Mouse (Mus musculus) megakaryocyte, adult 5-6 weeks (primary cell): ENCODE measurements around the gene Kin. TPM values are rescaled to one million over a fixed set of nuclear protein-coding genes. Genes with fewer than 3 reads are reported as not detected.

Experiments used
- ATAC-seq: 2 replicates; pipeline ENCODE4 v1.8.0; 2016; ENCODE audit warnings: mild to moderate bottlenecking, inconsistent platforms; ENCODE audit not compliant: poor library complexity, severe bottlenecking
- total RNA-seq, 2 experiments: library from RNA; stranded (forward) in 1 of 2; stranded (reverse) in 1 of 2; fragments of 153-499, 151-499 nt in 1 of 2; fragments of 221-1000, 200-1000 nt in 1 of 2; gene quantifications; 2 replicates each; pipeline versions ENCODE4 v1.2.3 to v1.2.4; 2015 to 2017

Gene Kin
- total RNA-seq (2015) (26.3 and 27.6 TPM in 2 replicates), total RNA-seq (2017) (24.2 and 35.6 TPM in 2 replicates)

GRCm38 (mm10) chr2:10080310-10081010 is at the start of gene Kin, which contains the start of gene Atp5c1:
Gene Kin, plus strand, starts transcription at chr2:10080593.
Gene Atp5c1, minus strand, starts transcription at chr2:10080510.
- peak; percentile 96 for ATAC-seq

GRCm38 (mm10) chr2:10033684-10034083 is 46.7 kb upstream of the Kin start:
- ATAC-seq, result no peak

GRCm38 (mm10) chr2:10034976-10035375 is 45.4 kb upstream of the Kin start:
- no peak for ATAC-seq

GRCm38 (mm10) chr2:10047758-10048436 is 32.5 kb upstream of the Kin start:
- peak; percentile 43 for ATAC-seq

- ATAC-seq, result peak; percentile 98
Observed at GRCm38 (mm10) chr2:10048461-10048860, 31.9 kb upstream of the Kin start, which contains the start of gene Taf3. Gene Taf3, minus strand, starts transcription at chr2:10048596.

GRCm38 (mm10) chr2:10049456-10049855 is 30.9 kb upstream of the Kin start:
- no peak for ATAC-seq

GRCm38 (mm10) chr2:10050878-10051277 is 29.5 kb upstream of the Kin start:
- ATAC-seq, result no peak

GRCm38 (mm10) chr2:10051996-10052395 is 28.4 kb upstream of the Kin start:
- no peak for ATAC-seq

GRCm38 (mm10) chr2:10058836-10059235 is 21.6 kb upstream of the Kin start:
- no peak for ATAC-seq

GRCm38 (mm10) chr2:10071751-10072150 is 8.6 kb upstream of the Kin start:
- no peak for ATAC-seq

- no peak for ATAC-seq
Observed at GRCm38 (mm10) chr2:10074470-10074869, 5.9 kb upstream of the Kin start.

GRCm38 (mm10) chr2:10076675-10077074 is 3.7 kb upstream of the Kin start:
- ATAC-seq, result no peak

- ATAC-seq, result peak; percentile 41
Observed at GRCm38 (mm10) chr2:10079745-10080309, 566 bp upstream of the Kin start.

GRCm38 (mm10) chr2:10081453-10082080 is 1.2 kb downstream of the Kin start:
- no peak for ATAC-seq

GRCm38 (mm10) chr2:10082737-10083136 is 2.3 kb downstream of the Kin start:
- no peak for ATAC-seq

GRCm38 (mm10) chr2:10087256-10087850 is 7.0 kb downstream of the Kin start:
- ATAC-seq, result no peak

GRCm38 (mm10) chr2:10094327-10095100 is 14.1 kb downstream of the Kin start:
- no peak for ATAC-seq

GRCm38 (mm10) chr2:10098598-10099215 is 18.3 kb downstream of the Kin start:
- ATAC-seq, result peak; percentile 59

GRCm38 (mm10) chr2:10100471-10100870 is 20.1 kb downstream of the Kin start:
- no peak for ATAC-seq

- peak; percentile 89 for ATAC-seq
Observed at GRCm38 (mm10) chr2:10101180-10101579, 20.8 kb downstream of the Kin start.
